Mouse (Mus musculus) layer of hippocampus, adult 8-10 months (tissue): Measurements from ENCODE around the gene Card10. TPM values are rescaled to one million over a fixed set of nuclear protein-coding genes. Genes with fewer than 3 reads are reported as not detected.
A peak's percentile ranks its signal among the peaks of the same experiment; 100 is the strongest.
"Not testable (repeated sequence)": the region's sequence is repeated elsewhere in the genome, so short reads cannot be mapped to it uniquely, and the experiment has no call there.

Experiments used
- DNase-seq, 2 experiments: peaks; one replicate each; pipeline ENCODE4 v3.0.0; 2022; ENCODE audit warnings: low spot score in 2 of 2
- total RNA-seq, 4 experiments: library from RNA; stranded (reverse); gene quantifications; 2 replicates each; pipeline ENCODE4 v1.2.4; 2022

The Card10 gene
- 1 to 10 TPM; 6.6 to 8.2 (median 6.9) TPM for total RNA-seq

- DNase-seq: no peak
Measured at GRCm38 (mm10) chr15:78802776-78803391, at the start of gene Card10. Gene Card10 (minus strand): TSS chr15:78803042.

- DNase-seq: peak; percentile 83 to 93
Measured at GRCm38 (mm10) chr15:78851505-78852153, 48.8 kb upstream of the Card10 start.

- DNase-seq: no peak
Measured at GRCm38 (mm10) chr15:78850944-78851343, 48.1 kb upstream of the Card10 start.

GRCm38 (mm10) chr15:78850059-78850824 is 47.4 kb upstream of the Card10 start:
- peak; percentile 49 to 63 for DNase-seq

GRCm38 (mm10) chr15:78849485-78849884 is 46.6 kb upstream of the Card10 start:
- no peak for DNase-seq

GRCm38 (mm10) chr15:78848467-78848866 is 45.6 kb upstream of the Card10 start:
- peak; percentile 57 to 86 for DNase-seq

GRCm38 (mm10) chr15:78846805-78847204 is 44.0 kb upstream of the Card10 start:
- not testable (repeated sequence) for DNase-seq

GRCm38 (mm10) chr15:78846352-78846751 is 43.5 kb upstream of the Card10 start:
- no peak for DNase-seq

GRCm38 (mm10) chr15:78845867-78846266 is 43.0 kb upstream of the Card10 start:
- DNase-seq: no peak

GRCm38 (mm10) chr15:78845321-78845720 is 42.5 kb upstream of the Card10 start:
- DNase-seq: no peak

GRCm38 (mm10) chr15:78844791-78845190 is 41.9 kb upstream of the Card10 start:
- no peak for DNase-seq

- no peak for DNase-seq
Measured at GRCm38 (mm10) chr15:78843581-78844469, 41.0 kb upstream of the Card10 start.

- no peak for DNase-seq
Measured at GRCm38 (mm10) chr15:78842371-78843163, 39.7 kb upstream of the Card10 start, which contains the start of gene Cdc42ep1. Gene Cdc42ep1 (plus strand): TSS chr15:78842624.

- no peak for DNase-seq
Measured at GRCm38 (mm10) chr15:78841161-78841790, 38.4 kb upstream of the Card10 start.

- DNase-seq: no peak
Measured at GRCm38 (mm10) chr15:78840751-78841150, 37.9 kb upstream of the Card10 start.

- no peak for DNase-seq
Measured at GRCm38 (mm10) chr15:78840241-78840640, 37.4 kb upstream of the Card10 start.

GRCm38 (mm10) chr15:78839744-78840143 is 36.9 kb upstream of the Card10 start:
- DNase-seq: no peak

- DNase-seq: no peak
Measured at GRCm38 (mm10) chr15:78836086-78836621, 33.3 kb upstream of the Card10 start.

GRCm38 (mm10) chr15:78835200-78836085 is 32.6 kb upstream of the Card10 start:
- no peak for DNase-seq
